Mouse (Mus musculus) olfactory bulb, adult 2 months (tissue): Measurements from ENCODE around the gene Mrps12.

Experiments
- CTCF ChIP-seq: fragments of 200-500 bp; IDR thresholded peaks from 2 replicates; pipeline ENCODE4 v1.5.1; 2012; ENCODE audit warnings: low read depth, mild to moderate bottlenecking, low read length, moderate library complexity; ENCODE audit not compliant: insufficient read depth
- POLR2A ChIP-seq: fragments of 200-500 bp; IDR thresholded peaks from 2 replicates; pipeline ENCODE4 v1.6.1; 2012; ENCODE audit warnings: mild to moderate bottlenecking, low read depth, low read length, moderate library complexity; ENCODE audit not compliant: insufficient read depth

- TF ChIP-seq CTCF (no peak), POLR2A (no peak)
Observed at GRCm38 (mm10) chr7:28692545-28693320, 48.9 kb downstream of the Mrps12 start, which contains the start of gene Fbxo27.
